Mouse (Mus musculus) large intestine, adult 2 months (tissue): ENCODE data around the gene Klhdc2. TPM values are rescaled to one million over a fixed set of nuclear protein-coding genes. Genes with fewer than 3 reads are reported as not detected.

Experiments used
- DNase-seq: peaks from one replicate; pipeline ENCODE4 v3.0.0-alpha.2; 2012; ENCODE audit warnings: low read depth, low spot score
- WGBS: fragments of 180-500 bp; shearing (Covaris S2); methylation state at CpG from one replicate; pipeline ENCODE4 v1.1.7; 2018; 5-methylcytosine and 5-hydroxymethylcytosine counted together
- polyA plus RNA-seq: library from polyadenylated mRNA; depleted of rRNA; stranded (reverse); fragments of >200 nt; gene quantifications from 2 replicates; pipeline ENCODE4 v1.2.3, GENCODE M21; 2012; rRNA removed

Gene Klhdc2
- polyA plus RNA-seq, 1 experiment: 13.0 TPM

DNA sequence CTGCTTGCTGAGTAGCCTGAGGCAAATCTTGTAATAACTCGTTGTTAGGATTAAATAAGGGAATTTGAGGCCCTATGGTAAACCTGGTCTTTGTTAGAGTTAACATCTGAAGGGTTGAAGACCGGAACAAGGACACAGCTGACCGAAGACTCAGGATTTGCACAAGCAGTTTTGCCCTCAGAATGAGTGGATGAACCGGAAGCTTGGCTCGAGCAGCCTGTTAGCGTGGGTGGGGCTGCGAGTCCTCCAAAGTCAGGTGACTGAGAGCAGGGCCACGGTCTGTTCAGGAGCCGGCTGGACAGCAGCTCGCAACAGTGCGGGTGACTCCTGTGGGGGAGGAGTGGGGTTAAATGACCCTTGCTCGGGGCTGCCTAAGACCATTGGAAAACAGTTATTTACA is 2.8 kb downstream of the Klhdc2 start:
- peak; percentile 37 for DNase-seq
- 16% methylated on average over 12 of the region's 12 CpGs for WGBS

DNA sequence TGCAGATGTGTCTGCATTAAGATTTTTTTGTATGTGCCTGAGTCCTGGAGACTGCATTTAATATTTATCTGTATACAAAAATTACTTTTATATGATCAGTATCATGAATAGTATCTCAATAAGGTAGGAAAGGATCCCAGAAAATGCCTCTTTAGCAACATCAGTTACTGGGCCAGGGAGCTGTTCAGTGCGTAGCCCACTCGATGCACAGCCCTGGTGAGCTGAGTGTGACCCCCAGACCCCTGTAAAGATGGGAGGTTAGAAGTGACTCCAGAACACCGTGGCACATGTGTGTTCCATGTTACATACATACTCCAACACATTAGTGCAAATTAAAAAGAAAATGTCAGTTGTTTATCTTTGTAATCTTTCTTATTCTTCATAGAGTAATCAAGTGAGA is 3.4 kb downstream of the Klhdc2 start:
- no peak for DNase-seq
- 84% methylated on average over 3 of the region's 3 CpGs for WGBS

DNA sequence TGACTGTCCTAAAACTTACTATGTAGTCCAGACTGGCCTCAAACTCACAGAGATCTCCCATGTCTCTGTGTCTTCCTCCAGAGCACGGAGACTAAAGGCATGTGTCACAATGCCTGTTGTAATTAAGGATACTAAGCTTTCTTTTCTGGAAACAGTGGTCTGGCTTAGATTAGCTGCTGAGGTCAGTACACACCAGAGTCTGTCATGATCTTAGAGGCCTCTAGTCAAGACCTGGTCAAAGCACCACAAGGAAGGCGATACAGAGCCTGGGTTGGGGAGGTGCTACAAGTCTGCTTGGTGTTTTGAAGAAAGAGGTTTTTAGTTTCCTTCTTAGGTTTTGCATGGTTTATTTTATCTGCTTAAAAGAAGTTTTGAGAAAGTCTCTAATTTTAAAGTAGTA is 3.9 kb downstream of the Klhdc2 start:
- 100% methylated on average over 2 of the region's 2 CpGs for WGBS

DNA sequence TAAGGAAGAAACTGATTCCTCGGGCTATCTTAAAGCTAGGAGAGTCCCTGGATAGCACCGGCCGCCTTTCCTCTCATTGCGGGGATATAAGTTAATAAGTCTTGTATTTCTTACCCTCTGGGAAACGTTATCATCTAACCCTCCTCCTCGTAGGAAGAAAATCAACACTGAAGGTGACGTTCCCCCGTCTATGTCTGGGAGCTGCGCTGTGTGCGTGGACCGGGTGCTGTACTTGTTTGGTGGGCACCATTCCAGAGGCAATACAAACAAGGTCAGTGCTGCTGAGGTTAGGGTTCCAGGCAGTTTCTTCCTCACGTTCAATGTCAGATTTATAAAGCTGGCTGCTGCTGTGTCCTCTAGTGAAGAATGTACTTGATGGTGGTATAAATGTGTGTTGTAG is 5.7 kb downstream of the Klhdc2 start:
- no peak for DNase-seq
- WGBS: 94% methylated on average over 12 of the region's 12 CpGs

More for the DNA sequence above, 3.9 kb downstream of the Klhdc2 start:
- DNase-seq: no peak

DNA sequence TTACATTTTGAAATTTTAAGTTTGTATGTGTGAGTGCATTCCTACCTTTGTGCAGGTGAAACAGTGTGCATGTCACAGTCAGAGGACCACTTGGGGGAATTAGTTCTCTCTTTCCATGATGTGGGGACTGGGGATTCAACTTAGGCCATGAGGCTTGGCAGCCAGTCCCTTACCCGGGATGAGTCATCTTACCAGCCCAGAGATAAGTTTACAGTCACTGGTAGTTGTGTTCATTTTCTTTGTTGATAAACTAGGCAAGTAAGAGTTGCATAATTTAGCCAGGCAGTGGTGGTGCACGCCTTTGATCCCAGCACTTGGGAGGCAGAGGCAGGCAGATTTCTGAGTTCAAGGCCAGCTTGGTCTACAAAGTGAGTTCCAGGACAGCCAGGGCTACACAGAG is 7.6 kb downstream of the Klhdc2 start:
- WGBS: 85% methylated on average over 2 of the region's 2 CpGs

DNA sequence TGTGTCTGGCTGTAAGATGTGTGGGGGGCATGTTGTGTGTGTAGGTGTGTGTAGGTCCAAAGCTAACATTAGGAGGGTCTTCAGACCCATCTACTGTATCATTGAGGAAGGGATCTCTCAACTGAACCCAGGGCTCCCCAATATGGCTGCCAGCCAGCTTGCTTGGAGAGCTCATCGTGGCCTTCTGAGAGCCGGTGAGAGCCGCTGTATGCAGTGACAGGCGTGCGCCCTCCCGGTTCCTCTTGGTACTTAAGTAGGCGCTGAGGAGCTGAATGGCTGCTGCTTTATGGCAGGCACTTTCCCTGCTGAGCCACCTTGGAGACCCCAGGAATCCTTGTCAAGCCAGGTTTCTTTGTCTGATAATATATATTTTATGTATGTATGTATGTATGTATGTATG is 9.9 kb downstream of the Klhdc2 start:
- WGBS: 91% methylated on average over 7 of the region's 7 CpGs
- no peak for DNase-seq

More for the DNA sequence above, 7.6 kb downstream of the Klhdc2 start:
- no peak for DNase-seq

DNA sequence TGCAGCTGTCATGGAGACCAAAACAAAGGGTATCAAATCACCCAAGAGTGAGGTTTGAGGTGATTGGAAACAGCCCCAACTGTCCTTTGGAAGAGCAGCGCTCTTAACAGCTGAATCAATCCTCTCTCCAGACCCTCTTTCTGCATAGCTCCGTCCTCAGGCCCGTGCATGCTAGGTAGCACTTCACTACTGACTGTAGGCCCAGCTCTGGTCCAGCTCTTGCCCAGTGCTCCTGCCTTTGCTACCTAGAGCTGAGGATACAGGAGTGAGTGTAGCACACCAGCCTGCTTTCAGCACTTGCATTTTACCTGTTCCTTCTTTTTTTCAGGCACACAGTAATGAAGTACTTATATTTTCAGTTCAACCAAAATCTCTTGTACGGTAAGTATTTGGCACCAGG is 13.2 kb downstream of the Klhdc2 start:
- no peak for DNase-seq
- 96% methylated on average over 4 of the region's 4 CpGs for WGBS

DNA sequence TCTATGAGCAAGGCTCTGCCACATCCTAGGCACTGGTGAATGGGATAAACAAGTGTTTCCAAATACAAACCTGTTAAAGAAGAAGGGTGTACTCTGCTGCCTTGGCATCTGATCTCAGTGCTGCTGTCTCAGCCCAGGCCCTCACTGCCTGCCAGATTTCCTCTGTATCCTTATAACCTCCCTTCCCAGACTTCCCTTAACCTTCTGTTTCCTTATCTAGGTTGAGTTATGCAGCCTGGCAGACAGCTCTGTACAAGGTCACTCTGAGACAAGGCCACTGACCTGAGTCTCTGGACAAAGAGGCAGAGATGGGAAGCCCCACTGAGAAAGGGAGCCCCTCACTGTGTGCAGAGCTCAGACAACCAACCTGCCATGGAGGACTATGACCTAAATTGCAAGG is 21.9 kb downstream of the Klhdc2 start:
- no peak for DNase-seq

DNA sequence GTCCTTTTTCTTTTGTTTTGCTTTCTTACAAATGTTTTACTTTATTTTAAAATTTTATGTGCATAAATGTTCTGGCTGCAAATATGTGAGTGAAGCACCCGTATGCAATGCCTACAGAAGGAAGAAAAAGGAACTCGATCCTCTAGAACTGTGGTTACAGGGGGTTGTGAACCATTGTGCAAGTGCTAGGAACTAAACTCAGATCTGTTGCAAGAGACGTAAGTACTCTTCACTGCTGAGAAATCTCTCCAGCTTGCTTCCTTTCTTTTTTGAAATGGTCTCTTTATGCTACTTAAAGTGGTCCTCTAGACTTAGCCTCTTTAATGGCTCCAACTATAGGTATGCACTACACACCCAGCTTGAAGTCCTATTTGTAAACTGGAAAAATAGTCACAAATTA is 34.7 kb downstream of the Klhdc2 start:
- WGBS: 89% methylated on average over 3 of the region's 3 CpGs
- DNase-seq: no peak

DNA sequence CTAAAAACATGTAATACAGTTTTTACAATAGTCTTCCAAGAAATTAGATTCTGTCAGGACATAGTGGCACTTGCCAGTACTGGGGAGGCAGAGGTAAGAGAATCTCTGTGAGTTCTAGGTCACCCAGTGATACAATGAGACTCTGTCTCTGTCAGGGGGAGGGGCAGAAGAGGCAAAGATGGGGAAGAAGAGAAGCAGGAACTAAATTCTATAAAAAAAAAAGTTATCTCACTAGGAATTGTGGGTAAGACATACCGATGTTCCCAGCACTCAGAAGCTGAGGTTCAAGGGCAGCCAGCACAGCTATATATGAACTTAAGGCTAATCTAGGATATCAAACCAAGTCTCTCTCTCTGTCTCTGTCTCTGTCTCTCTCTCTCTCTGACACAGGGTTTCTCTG is 35.7 kb downstream of the Klhdc2 start:
- WGBS: 49% methylated on average over 1 of the region's 1 CpGs
- no peak for DNase-seq

DNA sequence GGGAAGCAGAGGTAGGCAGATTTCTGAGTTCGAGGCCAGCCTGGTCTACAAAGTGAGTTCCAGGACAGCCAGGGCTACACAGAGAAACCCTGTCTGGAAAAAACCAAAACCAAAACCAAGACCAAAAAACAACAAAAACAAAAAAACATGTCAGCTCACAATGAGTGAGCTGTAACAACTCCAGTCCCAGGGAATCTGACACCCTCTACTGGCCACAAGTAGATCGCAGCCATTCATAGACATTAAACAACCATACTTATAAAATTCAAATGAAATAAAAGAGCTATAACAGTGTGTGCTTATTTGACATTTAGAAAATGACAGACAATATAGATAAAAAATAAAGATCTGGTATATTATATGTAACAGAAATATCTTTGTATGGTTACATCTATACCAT is 37.1 kb downstream of the Klhdc2 start:
- no peak for DNase-seq
- 83% methylated on average over 2 of the region's 2 CpGs for WGBS

DNA sequence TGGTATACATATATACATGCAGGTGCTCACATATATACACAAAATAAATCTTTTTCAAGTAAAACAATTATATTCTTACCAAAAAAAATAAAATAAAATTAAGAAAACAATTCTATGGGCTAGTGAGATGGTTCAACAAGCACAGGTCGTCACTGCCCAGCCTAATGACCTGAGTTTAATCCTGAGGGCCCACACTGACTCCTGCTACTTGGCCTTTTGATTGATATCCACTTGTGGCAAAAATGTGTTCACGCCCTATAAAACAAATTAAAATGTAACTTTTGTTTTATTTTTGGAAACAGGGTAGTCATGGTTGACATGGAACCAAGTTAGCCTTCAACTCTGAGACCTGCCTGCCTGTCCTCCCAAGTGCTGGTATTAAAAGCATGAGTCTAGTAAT is 53.4 kb downstream of the Klhdc2 start:
- no peak for DNase-seq
- 72% methylated on average over 2 of the region's 2 CpGs for WGBS

DNA sequence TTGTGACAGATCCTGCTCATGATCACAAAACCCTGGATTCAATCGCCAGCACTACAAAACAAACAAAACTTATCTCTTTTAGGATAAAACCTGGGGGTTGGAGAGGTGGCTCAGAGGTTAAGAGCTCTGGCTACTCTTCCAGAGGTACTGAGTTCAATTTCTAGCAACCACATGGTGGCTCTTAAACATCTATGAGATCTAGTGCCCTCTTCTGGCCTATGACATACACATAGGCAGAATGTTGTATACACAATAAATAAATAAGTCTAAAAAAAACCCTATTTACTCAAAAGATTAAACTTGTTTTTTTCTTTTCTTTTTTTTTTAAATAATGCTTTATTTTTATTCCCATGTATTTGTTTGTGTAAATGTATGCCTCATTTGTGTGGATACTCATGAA is 55.2 kb downstream of the Klhdc2 start:
- 71% methylated on average over 1 of the region's 1 CpGs for WGBS
- no peak for DNase-seq

DNA sequence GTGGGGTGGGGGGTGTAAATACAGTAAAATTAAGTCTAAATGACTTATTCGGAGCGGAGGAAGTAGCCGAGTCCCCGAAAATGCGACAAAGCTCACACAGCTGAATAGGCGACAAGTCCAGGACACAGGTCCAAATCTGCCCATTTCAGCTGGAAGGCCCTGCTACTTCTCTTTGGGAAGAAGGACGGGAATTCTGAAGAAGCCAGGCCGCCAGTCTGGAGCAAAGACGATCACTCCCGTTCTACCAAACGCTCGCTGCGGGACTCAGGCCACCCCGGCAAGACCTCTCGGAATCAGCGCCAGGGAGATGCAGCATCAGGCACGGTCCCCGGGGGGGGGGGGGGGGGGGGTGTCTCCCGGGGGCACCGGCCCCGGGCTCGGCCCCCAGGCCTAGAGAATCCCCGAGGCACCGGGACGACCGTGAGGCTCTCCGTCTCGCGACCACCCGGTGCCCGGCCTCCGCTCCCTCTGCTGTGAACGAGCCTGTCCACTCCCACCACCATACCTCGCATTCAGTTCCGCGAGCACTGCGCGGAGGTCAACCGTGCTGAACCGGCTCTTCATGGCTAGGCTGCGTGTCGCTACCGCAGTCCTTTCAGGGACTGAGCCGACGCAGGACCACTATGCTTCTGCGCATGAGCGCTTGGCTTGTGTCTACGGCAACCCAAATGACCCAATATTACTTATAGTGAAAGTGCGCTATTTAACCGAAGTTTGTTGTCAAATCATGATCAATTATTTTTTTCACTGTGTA is 60.2 kb downstream of the Klhdc2 start, which contains the start of gene Nemf:
Gene Nemf, minus strand, starts transcription at position 620 of the 754 bp plus-strand sequence.
- DNase-seq: peak; percentile 85
- WGBS: under 1% methylated on average over 46 of the region's 50 CpGs

DNA sequence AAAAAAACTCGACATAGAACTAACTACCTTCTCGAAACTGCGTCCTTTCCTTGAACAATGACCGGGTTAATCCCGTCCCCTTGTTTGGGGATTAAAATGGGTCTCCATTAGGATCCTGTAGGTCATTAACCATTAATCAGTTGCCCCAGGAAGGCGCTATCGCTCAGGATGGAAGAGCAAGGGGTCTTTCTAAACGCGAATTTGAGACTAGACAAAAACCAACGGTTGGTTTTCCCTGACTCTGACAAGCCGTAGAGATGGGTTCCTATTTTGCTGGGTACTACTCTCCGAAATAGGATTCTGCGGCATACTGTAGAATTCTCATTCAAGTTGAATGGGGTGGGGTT is 60.8 kb downstream of the Klhdc2 start:
- no peak for DNase-seq
- WGBS: 4% methylated on average over 13 of the region's 13 CpGs

Other genes with a start within 250 kb of the Klhdc2 start
- gene Rps29, start 137.5 kb upstream of the Klhdc2 start, polyA plus RNA-seq: 1,845 and 1,948 TPM in 2 replicates
- gene Lrr1, start 127.9 kb upstream of the Klhdc2 start, polyA plus RNA-seq: 3.0 and 3.9 TPM in 2 replicates
- 241 and 260 TPM in 2 replicates for gene Rpl36al, start 112.6 kb upstream of the Klhdc2 start, polyA plus RNA-seq
- 17.9 and 23.3 TPM in 2 replicates for gene Mgat2, start 112.5 kb upstream of the Klhdc2 start, polyA plus RNA-seq
- gene Gm49383, start 99.6 kb upstream of the Klhdc2 start, polyA plus RNA-seq: 3.3 and 3.6 TPM in 2 replicates
- gene Dnaaf2, start 98.3 kb upstream of the Klhdc2 start, polyA plus RNA-seq: 1.4 and 1.7 TPM in 2 replicates
- gene Gm49384, start 92.4 kb upstream of the Klhdc2 start, polyA plus RNA-seq: 0.25 and 1.1 TPM in 2 replicates
- 6.4 and 6.5 TPM in 2 replicates for gene Pole2, start 68.5 kb upstream of the Klhdc2 start, polyA plus RNA-seq
- 0.41 and 0.56 TPM in 2 replicates for gene Klhdc1, start 55.5 kb upstream of the Klhdc2 start, polyA plus RNA-seq
- 3.0 and 4.4 TPM in 2 replicates for gene Nemf, start 60.5 kb downstream of the Klhdc2 start, polyA plus RNA-seq
- gene Arf6, start 75.5 kb downstream of the Klhdc2 start, polyA plus RNA-seq: 222 and 263 TPM in 2 replicates
- gene Gm9887, start 75.8 kb downstream of the Klhdc2 start, polyA plus RNA-seq: 0.67 and 1.5 TPM in 2 replicates